Mouse (Mus musculus): Measurements from ENCODE around the gene Efcab6.
"Not testable (repeated sequence)": the region's sequence is repeated elsewhere in the genome, so short reads cannot be mapped to it uniquely, and the experiment has no call there.

The Efcab6 gene

DNA sequence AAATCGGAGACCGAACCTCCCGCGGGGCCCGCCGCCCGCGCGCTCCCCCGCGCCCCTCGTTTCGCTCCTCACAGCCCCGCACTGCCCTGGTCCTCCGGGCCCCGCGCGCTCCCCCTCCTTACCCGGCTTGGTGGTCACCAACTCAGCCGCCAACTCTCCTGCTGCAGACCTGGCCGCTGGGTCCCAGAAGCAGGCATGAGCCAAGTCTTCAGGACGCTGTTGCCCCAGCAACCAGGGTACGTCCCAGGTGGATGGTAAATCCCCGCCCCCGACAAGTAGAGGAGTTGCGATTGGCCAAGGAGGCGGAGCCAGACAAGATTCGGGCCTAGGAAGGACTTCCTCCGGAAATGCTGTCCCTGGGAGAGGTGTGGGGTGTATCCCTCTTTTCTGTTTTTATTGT is at the start of gene Efcab6:
TSS of gene Efcab6 (minus strand) at position 240 of the 400 bp plus-strand sequence.
- DNase-seq (ENCODE audit: low spot score): no peak

DNA sequence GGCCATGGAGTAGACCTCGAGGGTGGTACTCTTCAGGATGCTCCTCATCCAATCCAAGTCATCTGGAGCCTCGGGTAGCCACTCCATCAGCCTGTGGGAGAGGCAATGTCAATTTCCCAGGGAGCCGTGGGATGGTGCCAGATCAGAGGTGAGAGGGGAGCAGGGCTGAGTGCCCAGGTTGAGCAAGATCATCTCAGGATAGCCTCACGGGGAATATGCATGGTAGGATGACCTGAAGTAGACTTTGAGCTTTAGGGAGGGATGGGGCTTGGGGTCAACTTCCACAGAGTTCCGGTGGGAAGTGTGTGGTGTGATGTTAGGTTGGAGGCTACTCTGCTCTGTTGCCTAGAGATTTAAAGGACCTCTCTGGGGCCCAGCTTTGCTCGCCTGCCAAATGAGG is 48.7 kb upstream of the Efcab6 start:
- DNase-seq (ENCODE audit: low spot score): no peak

GRCm38 (mm10) chr15:84108899-84109298 is 43.7 kb upstream of the Efcab6 start:
- DNase-seq (ENCODE audit: low spot score): no peak

DNA sequence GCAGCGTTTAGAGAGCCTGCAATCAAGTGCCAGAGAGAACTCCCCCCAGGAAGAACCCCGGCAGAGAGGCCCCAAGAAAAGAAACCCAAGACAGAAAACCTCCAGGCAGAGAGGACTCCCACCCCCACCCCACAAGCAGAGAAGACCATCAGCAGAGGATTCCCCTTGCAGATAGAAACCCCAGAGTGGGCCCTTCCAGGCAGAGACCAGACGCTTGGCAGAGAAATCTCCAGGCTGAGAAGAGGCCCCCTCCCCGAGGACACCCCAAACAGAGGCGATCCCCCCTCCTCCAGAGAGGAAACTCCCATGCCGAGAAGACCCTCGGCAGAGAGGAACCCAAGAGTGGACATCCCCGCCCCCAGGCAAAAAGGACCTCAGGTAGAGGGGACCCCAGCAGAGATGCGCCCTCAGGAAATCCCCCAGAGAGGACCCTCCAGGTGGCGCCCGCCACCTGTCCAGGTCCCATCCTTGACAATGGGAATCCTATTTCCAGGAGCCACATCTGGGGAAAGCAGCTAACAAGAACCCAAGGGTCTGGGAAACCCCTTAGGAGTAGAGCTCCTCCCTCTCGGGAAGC is 40.8 kb upstream of the Efcab6 start:
- DNase-seq (ENCODE audit: low spot score): no peak

DNA sequence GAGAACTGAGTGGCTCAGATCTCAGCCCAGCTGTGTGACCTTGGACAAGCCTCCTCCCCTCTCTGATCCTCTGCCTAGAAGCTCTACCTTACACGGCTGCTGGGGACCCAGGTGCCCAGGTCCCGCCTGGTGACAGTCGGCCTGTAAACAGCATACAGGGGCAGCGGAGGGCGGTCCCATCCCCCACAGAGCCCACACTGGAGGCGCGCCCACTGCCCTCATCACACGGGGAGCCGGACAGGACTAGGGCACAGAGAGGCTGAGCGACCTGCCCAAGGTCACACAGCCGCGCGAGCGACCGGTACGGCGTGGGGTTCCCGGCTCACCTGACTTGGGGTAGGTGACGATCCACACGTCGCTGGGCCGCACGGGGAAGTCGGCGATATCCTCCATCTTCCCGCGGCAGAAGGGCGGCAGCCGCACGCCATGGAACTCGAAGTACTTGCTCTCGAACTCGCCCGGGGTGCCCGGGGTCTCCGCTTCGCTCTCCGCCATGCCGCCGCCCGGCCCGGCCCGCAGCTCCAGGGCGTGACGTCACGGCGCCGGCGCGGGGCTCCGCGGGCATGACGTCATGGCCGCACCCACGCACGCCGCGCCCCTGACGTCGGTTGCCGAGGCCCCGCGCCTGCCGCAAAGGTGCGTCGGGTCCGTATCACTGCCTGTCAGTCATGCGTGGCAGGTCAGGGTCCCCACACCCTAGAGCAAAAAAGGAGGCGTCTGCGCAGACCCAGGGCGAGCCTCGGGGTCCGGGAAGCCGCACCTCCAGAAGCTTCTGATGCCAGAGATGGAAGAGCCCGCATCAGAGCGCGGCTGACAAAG is 40.1 kb upstream of the Efcab6 start, which contains the start of gene Sult4a1:
TSS of gene Sult4a1 (minus strand) at position 650 of the 819 bp plus-strand sequence.
- DNase-seq (ENCODE audit: low spot score): peak; percentile 81

DNA sequence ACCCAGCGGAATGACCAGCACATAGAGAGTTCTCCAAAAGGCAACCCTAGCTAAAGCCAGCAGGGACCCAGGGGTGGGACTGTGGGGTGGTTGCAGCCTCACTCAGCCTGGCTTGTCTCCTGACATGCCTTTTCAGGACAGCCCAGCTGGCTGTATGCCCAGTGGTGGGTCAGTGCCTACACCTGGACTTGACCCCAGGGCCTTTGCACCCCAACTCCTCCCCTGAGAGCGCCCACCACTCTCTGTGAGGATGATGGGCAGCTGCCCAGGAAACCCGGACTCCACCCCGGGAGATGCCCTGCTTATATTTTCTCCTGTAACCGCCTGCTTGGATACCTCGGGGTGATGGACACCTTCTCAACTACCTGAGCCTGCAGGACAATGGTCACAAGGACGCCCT is 39.4 kb upstream of the Efcab6 start:
- no peak for DNase-seq (ENCODE audit: low spot score)

DNA sequence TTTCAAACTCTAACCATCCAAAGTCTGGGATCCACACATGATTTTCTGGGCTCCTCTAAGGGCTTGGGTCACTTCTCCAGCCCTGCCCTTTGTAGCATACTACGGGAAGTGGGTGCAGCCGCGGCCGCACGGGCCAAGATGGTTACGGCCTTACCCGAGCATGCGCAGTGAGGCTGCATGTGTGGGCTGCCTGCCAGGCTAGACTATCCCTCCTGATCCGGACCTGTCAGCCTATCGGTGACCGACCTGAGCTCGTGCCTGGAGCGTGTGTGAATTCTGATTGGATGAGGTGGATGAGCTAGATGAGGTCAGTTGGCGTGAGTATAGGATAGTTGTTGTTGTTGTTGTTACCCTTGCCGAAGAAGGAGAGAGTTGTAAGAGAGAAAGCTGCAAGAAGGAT is 32.4 kb upstream of the Efcab6 start:
- not testable (repeated sequence) for DNase-seq (ENCODE audit: low spot score)

DNA sequence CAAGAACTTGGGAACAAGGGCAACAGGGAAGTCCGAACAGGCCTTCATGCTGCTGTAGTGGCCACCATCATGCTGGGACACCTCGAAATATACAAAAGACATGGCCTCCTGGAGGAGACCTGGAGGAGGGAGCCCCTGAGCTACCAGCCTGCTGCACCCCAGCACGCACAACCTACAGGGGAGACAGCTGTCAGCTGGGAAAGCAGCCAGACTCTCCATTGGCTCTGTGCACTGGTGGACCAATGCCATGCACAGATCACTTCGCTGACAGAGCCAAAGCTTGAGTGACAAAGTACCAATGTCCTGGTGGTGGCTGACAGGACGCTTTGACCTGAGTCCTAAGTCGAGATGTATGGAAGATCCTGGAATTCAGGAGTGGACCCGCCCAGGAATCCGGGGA is 30.9 kb upstream of the Efcab6 start:
- DNase-seq (ENCODE audit: low spot score): no peak

DNA sequence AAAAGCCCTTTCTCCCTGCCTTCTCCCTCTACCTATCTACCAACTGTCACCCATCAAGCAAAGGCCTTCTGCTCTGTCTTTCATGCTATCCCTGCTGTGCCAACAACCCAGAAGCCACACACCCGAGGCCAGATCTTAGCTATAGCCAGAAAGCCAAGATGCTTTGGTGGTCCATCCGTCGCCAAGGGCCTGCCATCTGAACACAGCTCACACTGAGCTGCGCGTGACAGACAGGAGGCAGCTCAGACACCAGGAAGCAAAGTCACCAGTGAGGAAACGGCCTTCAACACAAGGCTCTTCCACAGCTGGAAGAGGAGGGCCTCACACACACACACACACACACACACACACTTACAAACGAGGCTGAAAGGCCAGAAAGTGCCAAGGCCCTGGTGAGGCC is 29.7 kb upstream of the Efcab6 start:
- DNase-seq (ENCODE audit: low spot score): no peak

DNA sequence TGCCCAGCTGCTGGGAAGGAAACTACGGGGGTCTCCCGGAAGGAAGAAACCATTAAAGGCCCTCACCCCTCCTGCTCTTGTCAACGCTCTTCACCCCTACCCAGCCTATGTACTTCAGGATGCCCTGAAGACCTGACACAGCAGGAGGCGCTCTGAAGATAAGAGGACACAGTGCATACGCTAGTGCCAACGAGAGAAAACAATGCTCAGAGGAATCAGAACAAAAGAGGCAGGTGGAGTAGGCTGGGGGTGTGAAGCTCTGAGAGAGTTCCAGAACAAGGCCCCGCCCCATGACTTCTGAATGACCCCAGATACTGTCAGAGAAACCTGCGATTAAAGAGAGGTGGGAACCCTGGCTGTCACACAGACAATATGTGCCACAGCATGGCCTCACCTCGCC is 21.6 kb upstream of the Efcab6 start:
- no peak for DNase-seq (ENCODE audit: low spot score)

DNA sequence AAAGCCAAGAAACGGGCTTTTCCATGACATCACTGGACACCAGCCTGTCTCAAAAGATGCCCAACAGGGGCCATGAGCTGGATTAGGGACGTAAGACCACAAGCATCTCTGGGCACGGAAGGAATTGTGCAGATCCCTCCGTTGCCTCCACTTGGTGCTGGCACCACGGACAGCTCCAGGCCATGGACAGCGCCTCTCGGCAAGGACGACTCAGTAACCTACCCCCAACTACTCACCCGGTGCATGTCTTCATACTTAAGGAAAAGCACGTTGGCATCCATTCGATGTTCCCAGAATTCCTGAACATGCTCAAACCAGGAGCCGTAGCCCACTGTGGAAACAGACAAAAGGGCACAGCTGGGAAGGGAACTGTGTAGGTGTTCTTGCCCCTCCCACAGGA is 21.2 kb upstream of the Efcab6 start:
- DNase-seq (ENCODE audit: low spot score): no peak

- no peak for DNase-seq (ENCODE audit: low spot score)
Measured at GRCm38 (mm10) chr15:84080069-84080468, 14.9 kb upstream of the Efcab6 start.

GRCm38 (mm10) chr15:84079519-84079918 is 14.3 kb upstream of the Efcab6 start:
- no peak for DNase-seq (ENCODE audit: low spot score)

GRCm38 (mm10) chr15:84078667-84079066 is 13.5 kb upstream of the Efcab6 start:
- no peak for DNase-seq (ENCODE audit: low spot score)

GRCm38 (mm10) chr15:84077151-84077550 is 12.0 kb upstream of the Efcab6 start:
- no peak for DNase-seq (ENCODE audit: low spot score)

DNA sequence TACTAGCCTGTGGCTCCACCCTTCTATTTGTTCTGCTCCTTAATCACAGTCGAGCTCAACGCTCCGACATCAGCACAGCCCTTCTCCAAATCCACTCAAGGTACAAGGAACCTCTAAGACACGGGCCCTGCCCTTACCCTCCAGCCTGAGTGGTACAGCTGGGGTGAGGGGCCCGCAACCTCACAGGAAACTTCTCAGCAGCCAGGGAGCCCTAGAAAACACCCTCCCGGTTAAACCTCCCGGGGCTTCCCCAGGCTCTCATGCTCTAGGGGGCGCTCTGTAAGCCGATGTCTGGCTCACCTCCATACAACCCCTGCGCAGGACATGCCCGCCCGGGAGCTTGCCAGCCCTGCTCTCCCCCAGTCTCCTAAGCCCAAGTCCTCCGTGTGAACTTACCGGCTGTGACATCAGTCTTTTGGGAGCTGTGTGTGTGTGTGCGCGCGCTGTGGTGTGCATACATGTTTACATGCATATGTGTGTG is 9.6 kb upstream of the Efcab6 start:
- no peak for DNase-seq (ENCODE audit: low spot score)

DNA sequence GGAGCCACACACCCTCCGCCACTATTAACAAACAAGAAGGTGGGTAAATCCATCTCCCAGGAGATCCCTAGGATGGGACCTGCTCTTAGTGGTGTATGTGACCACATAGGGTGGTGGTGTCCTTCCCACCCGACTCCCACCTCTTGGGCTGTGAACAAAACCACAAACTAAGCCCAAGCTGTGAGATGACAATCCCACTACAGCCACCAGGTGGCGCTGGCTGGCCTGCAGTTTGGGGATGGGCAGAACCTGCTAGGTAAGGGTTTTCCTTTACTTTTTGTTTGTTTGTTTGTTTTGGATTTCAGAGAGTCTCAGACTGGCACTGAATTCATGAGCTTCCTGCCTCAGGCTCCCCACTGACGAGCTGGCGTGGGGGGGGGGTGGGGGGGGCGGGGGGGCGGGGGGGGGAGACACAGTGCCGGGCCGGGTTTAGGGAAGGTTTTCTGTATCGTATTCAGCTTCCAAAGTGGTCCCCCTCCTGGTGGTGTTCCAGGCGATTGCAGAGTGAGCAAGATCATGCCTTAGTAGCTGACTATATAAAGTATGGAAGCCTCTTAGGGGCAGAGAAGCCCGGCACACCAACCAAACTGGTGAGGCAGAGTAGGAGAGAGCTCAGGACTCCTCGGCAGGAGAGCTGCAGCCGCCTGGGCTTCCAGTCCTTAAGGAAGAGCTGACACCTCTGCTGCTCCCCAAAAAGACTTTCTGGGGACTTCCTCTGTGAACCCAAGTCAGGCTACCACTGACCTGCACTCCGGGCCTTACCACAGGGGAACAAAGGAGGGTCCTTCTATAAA is 8.9 kb upstream of the Efcab6 start:
- DNase-seq (ENCODE audit: low spot score): peak; percentile 83

- no peak for DNase-seq (ENCODE audit: low spot score)
Measured at GRCm38 (mm10) chr15:84073058-84073457, 7.9 kb upstream of the Efcab6 start.

- peak; percentile 85 for DNase-seq (ENCODE audit: low spot score)
Measured at GRCm38 (mm10) chr15:84072226-84072625, 7.0 kb upstream of the Efcab6 start.

GRCm38 (mm10) chr15:84070116-84070676 is 5.0 kb upstream of the Efcab6 start:
- peak; percentile 46 for DNase-seq (ENCODE audit: low spot score)

GRCm38 (mm10) chr15:84069455-84070050 is 4.4 kb upstream of the Efcab6 start:
- DNase-seq (ENCODE audit: low spot score): no peak

DNA sequence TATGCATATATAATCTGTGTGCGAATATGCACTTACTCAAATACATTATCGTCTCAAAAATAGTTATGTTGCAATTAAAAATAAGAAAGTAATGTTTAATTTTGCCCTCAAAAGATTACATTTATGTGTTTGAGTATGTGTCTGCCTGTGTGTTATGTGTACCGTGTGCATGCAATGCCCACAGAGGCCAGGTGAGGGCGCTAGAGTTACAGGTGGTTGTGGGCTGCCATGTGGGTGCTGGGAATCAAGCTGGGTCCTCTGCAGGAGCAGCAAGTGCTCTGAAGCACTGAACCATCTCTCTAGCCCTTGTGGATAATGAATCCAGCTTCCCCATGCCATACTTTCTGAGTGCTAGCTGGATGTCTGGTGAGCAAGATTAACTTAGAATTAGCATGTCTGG is 522 bp upstream of the Efcab6 start:
- DNase-seq (ENCODE audit: low spot score): no peak
